Mouse (Mus musculus): Measurements from ENCODE around the gene Pea15a.

Gene Pea15a

GRCm38 (mm10) chr1:172204814-172205740, 1.5 kb downstream of the Pea15a start:
- no peak for DNase-seq (ENCODE audit: low read depth, low spot score)

GRCm38 (mm10) chr1:172204033-172204813, 2.4 kb downstream of the Pea15a start:
- DNase-seq (ENCODE audit: low read depth, low spot score) = no peak

- DNase-seq (ENCODE audit: low read depth, low spot score) = no peak
Observed at GRCm38 (mm10) chr1:172203566-172203965, 3.0 kb downstream of the Pea15a start.

- no peak for DNase-seq (ENCODE audit: low read depth, low spot score)
Observed at GRCm38 (mm10) chr1:172202894-172203522, 3.6 kb downstream of the Pea15a start.

- peak; percentile 70 for DNase-seq (ENCODE audit: low read depth, low spot score)
Observed at GRCm38 (mm10) chr1:172201967-172202880, 4.4 kb downstream of the Pea15a start.

GRCm38 (mm10) chr1:172200871-172201447, 5.6 kb downstream of the Pea15a start:
- no peak for DNase-seq (ENCODE audit: low read depth, low spot score)

GRCm38 (mm10) chr1:172200161-172200560, 6.4 kb downstream of the Pea15a start:
- no peak for DNase-seq (ENCODE audit: low read depth, low spot score)

GRCm38 (mm10) chr1:172198996-172199395, 7.6 kb downstream of the Pea15a start:
- no peak for DNase-seq (ENCODE audit: low read depth, low spot score)

- DNase-seq (ENCODE audit: low read depth, low spot score) = no peak
Observed at GRCm38 (mm10) chr1:172198316-172198715, 8.3 kb downstream of the Pea15a start.

- DNase-seq (ENCODE audit: low read depth, low spot score) = no peak
Observed at GRCm38 (mm10) chr1:172197851-172198250, 8.8 kb downstream of the Pea15a start.

GRCm38 (mm10) chr1:172197146-172197545, 9.5 kb downstream of the Pea15a start:
- DNase-seq (ENCODE audit: low read depth, low spot score) = no peak

- DNase-seq (ENCODE audit: low read depth, low spot score) = no peak
Observed at GRCm38 (mm10) chr1:172194435-172194834, 12.2 kb downstream of the Pea15a start.

GRCm38 (mm10) chr1:172192217-172192616, 14.4 kb downstream of the Pea15a start:
- no peak for DNase-seq (ENCODE audit: low read depth, low spot score)

- no peak for DNase-seq (ENCODE audit: low read depth, low spot score)
Observed at GRCm38 (mm10) chr1:172191578-172191977, 15.0 kb downstream of the Pea15a start.

- no peak for DNase-seq (ENCODE audit: low read depth, low spot score)
Observed at GRCm38 (mm10) chr1:172188891-172189290, 17.7 kb downstream of the Pea15a start.

- no peak for DNase-seq (ENCODE audit: low read depth, low spot score)
Observed at GRCm38 (mm10) chr1:172186401-172187289, 20.0 kb downstream of the Pea15a start.

- no peak for DNase-seq (ENCODE audit: low read depth, low spot score)
Observed at GRCm38 (mm10) chr1:172183915-172184314, 22.7 kb downstream of the Pea15a start.

- no peak for DNase-seq (ENCODE audit: low read depth, low spot score)
Observed at GRCm38 (mm10) chr1:172183056-172183455, 23.5 kb downstream of the Pea15a start.

- no peak for DNase-seq (ENCODE audit: low read depth, low spot score)
Observed at GRCm38 (mm10) chr1:172181777-172182176, 24.8 kb downstream of the Pea15a start.

GRCm38 (mm10) chr1:172180881-172181280, 25.7 kb downstream of the Pea15a start:
- no peak for DNase-seq (ENCODE audit: low read depth, low spot score)

All from retina, postnatal 7 days (tissue).